Mouse (Mus musculus): ENCODE data around the gene Maml2. TPM values are rescaled to one million over a fixed set of nuclear protein-coding genes. Genes with fewer than 3 reads are reported as not detected.

Gene Maml2
- polyA plus RNA-seq, 1 experiment from 2014 or later = 10.0 TPM

GRCm38 (mm10) chr9:13491854-13492620 is 194.3 kb downstream of the Maml2 start:
- Histone ChIP-seq H3K4me1 (replicated peaks; ENCODE audit: insufficient read depth, low read length) (no peaks in the 10 kb centered on the region; the same call in 1 of the 2 replicates), H3K4me2 (ENCODE audit: low read length) (no peak overlapping the region), H3K9me3 (replicated peaks; ENCODE audit: low read length) (no peaks in the 10 kb centered on the region), H3K4me3 (replicated peaks; ENCODE audit: low read depth, low read length) (no peak overlapping the region), H3K9ac (ENCODE audit: low read depth, low read length) (no peak overlapping the region), H3K36me3 (ENCODE audit: insufficient read depth, low read length) (no peaks in the 10 kb centered on the region), H3K27ac (no peak overlapping the region), H3K27me3 (ENCODE audit: insufficient read depth, low read length) (no peaks in the 10 kb centered on the region)
- TF ChIP-seq CTCF (IDR thresholded peaks at IDR 0.05; ENCODE audit: low read depth) = no peak
- DNase-seq (ENCODE audit: low spot score) = no peak
- no peak for ATAC-seq (replicated peaks; ENCODE audit: low FRiP score, low read depth)
- WGBS = 65% methylated on average over 9 of the region's 9 CpGs

- Histone ChIP-seq H3K36me3 (ENCODE audit: insufficient read depth, low read length) (no peaks in the 10 kb centered on the region), H3K9me3 (replicated peaks; ENCODE audit: low read length) (no peaks in the 10 kb centered on the region), H3K4me3 (replicated peaks; ENCODE audit: low read depth, low read length) (no peak overlapping the region), H3K4me2 (ENCODE audit: low read length) (no peak overlapping the region), H3K9ac (ENCODE audit: low read depth, low read length) (no peak overlapping the region), H3K27me3 (ENCODE audit: insufficient read depth, low read length) (no peaks in the 10 kb centered on the region), H3K27ac (no peak overlapping the region), H3K4me1 (replicated peaks; ENCODE audit: insufficient read depth, low read length) (peaks cover 3% of the 10 kb centered on the region; the same call in 1 of the 2 replicates)
- DNase-seq (ENCODE audit: low spot score) (no peak), ATAC-seq (replicated peaks; ENCODE audit: low FRiP score, low read depth) (no peak)
- TF ChIP-seq CTCF (IDR thresholded peaks at IDR 0.05; ENCODE audit: low read depth) = no peak
- 72% methylated on average over 2 of the region's 2 CpGs for WGBS
Observed at GRCm38 (mm10) chr9:13492807-13493206, 195.1 kb downstream of the Maml2 start.

GRCm38 (mm10) chr9:13493746-13494145 is 196.0 kb downstream of the Maml2 start:
- Histone ChIP-seq H3K4me1 (replicated peaks; ENCODE audit: insufficient read depth, low read length) (peaks cover 9% of the 10 kb centered on the region; the same call in 1 of the 2 replicates), H3K27me3 (ENCODE audit: insufficient read depth, low read length) (no peaks in the 10 kb centered on the region), H3K9ac (ENCODE audit: low read depth, low read length) (no peak overlapping the region), H3K4me3 (replicated peaks; ENCODE audit: low read depth, low read length) (no peak overlapping the region), H3K36me3 (ENCODE audit: insufficient read depth, low read length) (no peaks in the 10 kb centered on the region), H3K4me2 (ENCODE audit: low read length) (no peak overlapping the region), H3K9me3 (replicated peaks; ENCODE audit: low read length) (no peaks in the 10 kb centered on the region), H3K27ac (no peak overlapping the region)
- DNase-seq (ENCODE audit: low spot score) (no peak), ATAC-seq (replicated peaks; ENCODE audit: low FRiP score, low read depth) (no peak)
- TF ChIP-seq CTCF (IDR thresholded peaks at IDR 0.05; ENCODE audit: low read depth) = no peak
- 80% methylated on average over 2 of the region's 2 CpGs for WGBS

- Histone ChIP-seq H3K27ac (no peak overlapping the region), H3K4me3 (replicated peaks; ENCODE audit: low read depth, low read length) (no peak overlapping the region), H3K9me3 (replicated peaks; ENCODE audit: low read length) (no peaks in the 10 kb centered on the region), H3K4me1 (replicated peaks; ENCODE audit: insufficient read depth, low read length) (peaks cover 9% of the 10 kb centered on the region; the same call in 1 of the 2 replicates), H3K36me3 (ENCODE audit: insufficient read depth, low read length) (no peaks in the 10 kb centered on the region), H3K4me2 (ENCODE audit: low read length) (no peak overlapping the region), H3K27me3 (ENCODE audit: insufficient read depth, low read length) (no peaks in the 10 kb centered on the region), H3K9ac (ENCODE audit: low read depth, low read length) (no peak overlapping the region)
- no peak for TF ChIP-seq CTCF (IDR thresholded peaks at IDR 0.05; ENCODE audit: low read depth)
- no peak for ATAC-seq (replicated peaks; ENCODE audit: low FRiP score, low read depth)
- no peak for DNase-seq (ENCODE audit: low spot score)
Observed at GRCm38 (mm10) chr9:13495530-13495929, 197.8 kb downstream of the Maml2 start.

GRCm38 (mm10) chr9:13497016-13497415 is 199.3 kb downstream of the Maml2 start:
- Histone ChIP-seq H3K9ac (ENCODE audit: low read depth, low read length) (no peak overlapping the region), H3K36me3 (ENCODE audit: insufficient read depth, low read length) (no peaks in the 10 kb centered on the region), H3K4me2 (ENCODE audit: low read length) (no peak overlapping the region), H3K27me3 (ENCODE audit: insufficient read depth, low read length) (no peaks in the 10 kb centered on the region), H3K27ac (peak overlapping the region; percentile 67), H3K9me3 (replicated peaks; ENCODE audit: low read length) (no peaks in the 10 kb centered on the region), H3K4me1 (replicated peaks; ENCODE audit: insufficient read depth, low read length) (peaks cover 9% of the 10 kb centered on the region; the same call in 1 of the 2 replicates), H3K4me3 (replicated peaks; ENCODE audit: low read depth, low read length) (no peak overlapping the region)
- WGBS = 64% methylated on average over 3 of the region's 3 CpGs
- no peak for DNase-seq (ENCODE audit: low spot score)
- ATAC-seq (replicated peaks; ENCODE audit: low FRiP score, low read depth) = no peak
- TF ChIP-seq CTCF (IDR thresholded peaks at IDR 0.05; ENCODE audit: low read depth) = no peak

GRCm38 (mm10) chr9:13497690-13498333 is 200.1 kb downstream of the Maml2 start:
- TF ChIP-seq CTCF (IDR thresholded peaks at IDR 0.05; ENCODE audit: low read depth) = no peak
- no peak overlapping the region for H3K4me2 ChIP-seq (ENCODE audit: low read length)
- 45% methylated on average over 7 of the region's 7 CpGs for WGBS
- no peaks in the 10 kb centered on the region for H3K27me3 ChIP-seq (ENCODE audit: insufficient read depth, low read length)
- no peak overlapping the region for H3K9ac ChIP-seq (ENCODE audit: low read depth, low read length)
- peak overlapping the region; percentile 80 for H3K27ac ChIP-seq
- no peaks in the 10 kb centered on the region for H3K9me3 ChIP-seq (replicated peaks; ENCODE audit: low read length)
- DNase-seq (ENCODE audit: low spot score) = no peak
- peak; percentile 96 for ATAC-seq (replicated peaks; ENCODE audit: low FRiP score, low read depth)
- H3K4me1 ChIP-seq (replicated peaks; ENCODE audit: insufficient read depth, low read length) = peaks cover 9% of the 10 kb centered on the region; the same call in 1 of the 2 replicates
- H3K4me3 ChIP-seq (replicated peaks; ENCODE audit: low read depth, low read length) = no peak overlapping the region
- no peaks in the 10 kb centered on the region for H3K36me3 ChIP-seq (ENCODE audit: insufficient read depth, low read length)
